Mouse (Mus musculus) olfactory bulb, adult 2 months (tissue): ENCODE data around the gene Senp2.

Experiments
- CTCF ChIP-seq: fragments of 200-500 bp; IDR thresholded peaks from 2 replicates; pipeline ENCODE4 v1.5.1; 2012; ENCODE audit warnings: low read depth, mild to moderate bottlenecking, low read length, moderate library complexity; ENCODE audit not compliant: insufficient read depth
- POLR2A ChIP-seq: fragments of 200-500 bp; IDR thresholded peaks from 2 replicates; pipeline ENCODE4 v1.6.1; 2012; ENCODE audit warnings: mild to moderate bottlenecking, low read depth, low read length, moderate library complexity; ENCODE audit not compliant: insufficient read depth

DNA sequence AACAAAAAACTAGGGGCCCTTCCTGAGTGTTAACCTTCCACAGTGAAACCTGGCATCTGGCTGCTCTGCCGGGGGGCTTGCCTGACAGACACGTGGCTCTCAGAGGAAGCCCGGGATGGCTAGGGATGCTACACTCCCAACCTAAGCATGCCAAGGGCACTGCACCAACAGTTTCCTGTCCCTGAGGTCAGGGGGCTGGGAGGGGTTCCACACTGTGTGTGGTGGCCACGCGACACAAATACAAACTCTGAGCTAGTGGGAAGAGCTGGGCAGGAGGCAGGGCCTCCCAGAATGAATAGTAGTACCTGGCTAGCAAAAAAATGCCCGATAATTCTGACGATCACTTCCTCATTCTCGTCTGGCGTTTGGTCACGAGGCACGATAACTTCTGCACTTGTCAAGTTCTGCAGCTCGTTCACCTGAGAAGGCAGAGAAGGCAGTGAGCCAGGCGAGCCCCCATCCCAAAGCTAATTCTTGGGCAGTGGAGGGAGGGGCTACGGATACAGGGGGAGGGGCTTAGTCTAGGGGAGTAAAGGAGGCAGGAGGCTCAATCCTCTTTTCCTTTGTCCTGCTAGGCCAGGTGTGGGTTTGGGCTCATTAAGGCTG, 52.4 kb downstream of the Senp2 start:
- TF ChIP-seq POLR2A (no peak), CTCF (no peak)
